Mouse (Mus musculus) left cerebral cortex, postnatal 10 days (tissue): ENCODE results near the gene Gucy2g. TPM values are rescaled to one million over a fixed set of nuclear protein-coding genes. Genes with fewer than 3 reads are reported as not detected.

Experiments used
- DNase-seq, 2 experiments: peaks; one replicate each; pipeline ENCODE4 v3.0.0; 2021 to 2022; ENCODE audit warnings: low spot score in 2 of 2, mixed read lengths in 1 of 2; ENCODE audit errors: extremely low spot score in 1 of 2
- intact Hi-C: fragments of 180-260 bp; cut with DNase I; formaldehyde crosslinking; loops from one replicate; pipeline ENCODE4 v1.15.1; 2025
- total RNA-seq, 2 experiments: library from RNA; stranded (reverse); gene quantifications; 2 replicates each; pipeline ENCODE4 v1.2.3; 2021

Gene Gucy2g
- 1 to 10 TPM; 2.4 to 2.7 TPM for total RNA-seq

GRCm38 (mm10) chr19:55241186-55241645 is at the start of gene Gucy2g:
TSS of gene Gucy2g (minus strand) at chr19:55241236.
- no peak for DNase-seq
- intact Hi-C loops, result no loop called here

- intact Hi-C loops, result no loop called here
- no peak for DNase-seq
Observed at GRCm38 (mm10) chr19:55288974-55289373, 47.9 kb upstream of the Gucy2g start.

GRCm38 (mm10) chr19:55286034-55286433 is 45.0 kb upstream of the Gucy2g start:
- DNase-seq, result no peak
- intact Hi-C loops, result no loop called here

- no peak for DNase-seq
- intact Hi-C loops, result no loop called here
Observed at GRCm38 (mm10) chr19:55284093-55284492, 43.1 kb upstream of the Gucy2g start.

GRCm38 (mm10) chr19:55276770-55277169 is 35.7 kb upstream of the Gucy2g start:
- DNase-seq, result no peak
- intact Hi-C loops, result no loop called here

GRCm38 (mm10) chr19:55276100-55276499 is 35.1 kb upstream of the Gucy2g start:
- intact Hi-C loops, result no loop called here
- DNase-seq, result no peak

- DNase-seq, result no peak
- intact Hi-C loops, result no loop called here
Observed at GRCm38 (mm10) chr19:55273340-55273739, 32.3 kb upstream of the Gucy2g start.

- no peak for DNase-seq
- intact Hi-C loops, result no loop called here
Observed at GRCm38 (mm10) chr19:55271448-55271847, 30.4 kb upstream of the Gucy2g start.

GRCm38 (mm10) chr19:55269051-55269450 is 28.0 kb upstream of the Gucy2g start:
- intact Hi-C loops, result no loop called here
- no peak for DNase-seq

GRCm38 (mm10) chr19:55268150-55268549 is 27.1 kb upstream of the Gucy2g start:
- DNase-seq, result no peak
- intact Hi-C loops, result no loop called here

GRCm38 (mm10) chr19:55266786-55267185 is 25.8 kb upstream of the Gucy2g start:
- DNase-seq, result no peak
- intact Hi-C loops, result no loop called here

- no peak for DNase-seq
- intact Hi-C loops, result no loop called here
Observed at GRCm38 (mm10) chr19:55265269-55265668, 24.2 kb upstream of the Gucy2g start.

GRCm38 (mm10) chr19:55260389-55261184 is 19.6 kb upstream of the Gucy2g start:
- DNase-seq, result no peak
- intact Hi-C loops, result no loop called here

GRCm38 (mm10) chr19:55258514-55258913 is 17.5 kb upstream of the Gucy2g start:
- DNase-seq, result no peak
- intact Hi-C loops, result no loop called here

- intact Hi-C loops, result no loop called here
- no peak for DNase-seq
Observed at GRCm38 (mm10) chr19:55257656-55258375, 16.8 kb upstream of the Gucy2g start.

GRCm38 (mm10) chr19:55256156-55256555 is 15.1 kb upstream of the Gucy2g start:
- peak in 1 of 2 experiments; percentile 20 for DNase-seq
- intact Hi-C loops, result no loop called here

- intact Hi-C loops, result no loop called here
- DNase-seq, result peak; percentile 46 to 60
Observed at GRCm38 (mm10) chr19:55254513-55255016, 13.5 kb upstream of the Gucy2g start.

- peak; percentile 38 to 69 for DNase-seq
- intact Hi-C loops, result no loop called here
Observed at GRCm38 (mm10) chr19:55253570-55254441, 12.8 kb upstream of the Gucy2g start.

- DNase-seq, result no peak
- intact Hi-C loops, result no loop called here
Observed at GRCm38 (mm10) chr19:55253239-55253569, 12.2 kb upstream of the Gucy2g start.
